Mouse (Mus musculus): Measurements from ENCODE around the gene Zmym3.

The Zmym3 gene

DNA sequence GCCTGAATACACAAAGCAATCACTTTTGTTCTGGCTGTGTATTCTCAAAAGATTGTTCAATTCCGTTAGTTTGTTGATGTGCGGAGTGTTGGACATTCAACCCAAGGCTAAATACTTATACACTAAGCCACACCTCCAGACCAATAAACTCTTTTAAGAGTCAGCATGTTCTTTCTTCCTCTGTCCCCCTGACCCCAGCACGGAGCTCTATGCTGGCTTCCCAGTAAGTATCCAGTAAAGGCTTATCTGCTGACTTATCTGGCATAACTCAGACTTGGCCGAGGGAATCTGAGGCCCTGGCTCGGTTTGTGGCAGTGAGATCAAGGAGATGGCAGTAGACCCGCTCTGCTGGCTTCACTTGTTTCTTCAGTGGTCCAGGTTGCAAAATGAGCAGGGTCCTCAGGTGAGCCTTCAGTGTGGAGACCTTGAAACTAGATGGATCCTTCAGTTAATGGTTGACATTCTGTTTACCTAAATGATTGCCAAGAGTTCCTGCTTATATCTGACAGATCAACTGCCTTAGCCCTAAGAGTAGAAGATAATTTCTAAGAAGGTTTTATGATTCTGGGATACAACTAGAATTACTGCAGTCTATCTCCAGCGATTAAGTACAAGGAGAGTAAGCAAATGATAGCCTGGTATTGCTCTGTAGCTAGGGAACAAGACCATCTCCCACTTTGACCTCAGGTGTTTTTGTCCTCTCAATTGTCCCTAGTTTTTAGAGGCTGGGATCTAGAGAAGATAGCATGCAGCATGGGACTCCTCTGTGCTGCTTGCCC, 44.3 kb downstream of the Zmym3 start, which contains the start of gene Gjb1:
Gene Gjb1, plus strand, starts transcription at position 189 of the 779 bp plus-strand sequence.
- no peak for DNase-seq (ENCODE audit: low read depth, low spot score)

DNA sequence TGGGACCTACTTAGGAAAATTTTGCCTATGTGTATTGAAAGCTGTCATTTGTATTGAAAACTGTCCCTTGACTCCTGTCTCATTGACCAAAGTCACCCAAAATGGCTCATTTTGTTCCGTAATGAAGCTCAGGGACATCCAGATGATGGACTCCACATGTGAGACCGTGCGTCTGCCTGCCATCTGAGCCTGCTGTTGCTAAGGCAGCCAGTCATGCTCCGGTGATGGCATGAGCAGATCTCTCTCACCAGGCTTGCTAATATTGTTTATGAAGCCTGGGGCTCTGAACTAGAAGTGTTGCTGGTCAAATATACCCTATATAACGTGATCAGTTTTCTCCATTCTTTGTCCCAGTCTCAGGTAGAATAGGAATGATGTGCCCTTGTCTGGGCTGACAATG, 47.7 kb downstream of the Zmym3 start:
- no peak for DNase-seq (ENCODE audit: low read depth, low spot score)

DNA sequence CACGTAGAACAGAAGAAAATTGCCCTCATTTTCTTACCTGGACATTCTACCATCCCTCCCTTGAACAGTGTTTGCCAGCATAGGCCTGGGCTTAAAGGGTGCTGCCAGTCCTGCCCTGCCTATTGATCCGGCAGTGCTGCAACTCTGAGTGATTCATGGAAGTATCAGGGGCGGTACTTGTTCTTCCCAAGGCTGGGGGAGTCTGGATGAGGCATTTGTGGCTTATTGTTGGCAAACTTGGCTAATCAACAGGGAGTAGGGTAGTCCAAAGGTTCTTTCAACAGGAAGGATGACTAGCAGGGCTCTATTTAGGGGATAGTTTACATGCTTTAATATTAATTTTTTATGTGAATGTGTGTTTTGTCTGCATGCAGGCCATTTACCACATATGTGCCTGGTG, 50.1 kb downstream of the Zmym3 start:
- no peak for DNase-seq (ENCODE audit: low read depth, low spot score)

DNA sequence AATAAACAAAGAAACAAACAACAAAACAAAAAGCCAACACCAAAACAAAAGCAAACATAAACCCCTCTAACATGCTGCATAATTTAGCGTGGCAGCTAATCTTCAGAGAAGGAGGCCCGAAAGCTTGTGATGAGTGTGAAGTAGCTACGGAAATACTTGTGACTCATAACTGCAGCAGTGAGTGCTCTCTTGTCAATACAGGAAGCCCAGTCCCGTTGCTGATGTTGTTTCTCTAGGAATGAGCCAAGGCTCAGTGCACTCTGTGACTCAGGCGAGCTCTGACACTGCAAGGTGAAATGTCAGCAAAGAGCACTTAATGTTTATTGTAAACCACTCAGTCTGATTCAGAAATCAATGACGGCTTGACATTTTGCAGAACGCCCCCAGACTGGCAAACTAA, 51.6 kb downstream of the Zmym3 start:
- no peak for DNase-seq (ENCODE audit: low read depth, low spot score)

DNA sequence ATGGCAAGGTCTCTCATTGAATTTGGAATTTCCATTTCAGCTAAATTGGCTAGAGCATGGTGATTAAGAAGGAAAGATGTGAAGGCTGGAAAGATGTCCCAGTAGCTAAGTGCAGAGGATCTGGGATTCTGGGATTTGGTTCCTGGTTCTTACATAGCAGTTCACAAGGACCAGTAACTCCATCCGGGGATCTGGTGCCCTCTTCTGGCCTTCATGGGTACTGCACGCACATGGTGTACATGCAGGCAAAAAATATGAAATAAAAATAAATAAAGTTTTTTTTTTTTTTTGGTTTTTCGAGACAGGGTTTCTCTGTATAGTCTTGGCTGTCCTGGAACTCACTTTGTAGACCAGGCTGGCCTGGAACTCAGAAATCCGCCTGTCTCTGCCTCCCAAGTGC, 61.7 kb downstream of the Zmym3 start:
- peak; percentile 57 for DNase-seq (ENCODE audit: low read depth, low spot score)
